Mouse (Mus musculus) spleen, adult 2 months (tissue): ENCODE results near the gene Xpnpep1. TPM values are rescaled to one million over a fixed set of nuclear protein-coding genes. Genes with fewer than 3 reads are reported as not detected.

Source experiments
- DNase-seq, 2 experiments: peaks; one replicate each; pipeline versions ENCODE4 v3.0.0 to v3.0.0-alpha.2; 2012 to 2021; ENCODE audit warnings: low spot score in 2 of 2, low read depth in 1 of 2
- H3K27ac ChIP-seq: fragments of 200-500 bp; 2 replicates; pipeline ENCODE4 v1.5.1; 2012; ENCODE audit warnings: low read length, inconsistent platforms; ENCODE audit not compliant: insufficient read depth
- H3K27me3 ChIP-seq: fragments of 200-500 bp; 2 replicates; pipeline ENCODE4 v1.6.1; 2012; ENCODE audit warnings: mild to moderate bottlenecking, moderate library complexity, low read length, inconsistent platforms; ENCODE audit not compliant: control insufficient read depth, insufficient read depth
- H3K36me3 ChIP-seq: fragments of 200-500 bp; 2 replicates; pipeline ENCODE4 v1.6.1; 2012; ENCODE audit warnings: mild to moderate bottlenecking, low read length, inconsistent platforms; ENCODE audit not compliant: control insufficient read depth, insufficient read depth
- H3K4me1 ChIP-seq: fragments of 200-500 bp; 2 replicates; pipeline ENCODE4 v1.6.1; 2011; ENCODE audit warnings: inconsistent platforms; ENCODE audit not compliant: control insufficient read depth, insufficient read depth, insufficient read length
- H3K4me3 ChIP-seq: fragments of 200-500 bp; 2 replicates; pipeline ENCODE4 v1.5.1; 2011; ENCODE audit warnings: mild to moderate bottlenecking, inconsistent platforms; ENCODE audit not compliant: insufficient read depth, insufficient read length; ENCODE audit errors: extremely low read depth
- CTCF ChIP-seq: fragments of 200-500 bp; IDR thresholded peaks from 2 replicates; pipeline ENCODE4 v1.5.1; 2011; ENCODE audit warnings: mild to moderate bottlenecking, inconsistent platforms; ENCODE audit not compliant: insufficient read depth, insufficient read length, insufficient replicate concordance; ENCODE audit errors: extremely low read depth
- POLR2A ChIP-seq: fragments of 200-500 bp; IDR thresholded peaks from 2 replicates; pipeline ENCODE4 v1.6.1; 2011; ENCODE audit warnings: low read depth, low read length, inconsistent platforms
- WGBS: fragments of 180-500 bp; shearing (Covaris S2); methylation state at CpG from one replicate; pipeline ENCODE4 v1.1.7; 2018; 5-methylcytosine and 5-hydroxymethylcytosine counted together
- polyA plus RNA-seq: library from polyadenylated mRNA; depleted of rRNA; stranded (reverse); fragments of >200 nt; gene quantifications from 2 replicates; pipeline ENCODE4 v1.2.3, GENCODE M21; 2012; rRNA removed

Xpnpep1 gene
- polyA plus RNA-seq = 31.5 and 36.3 TPM in 2 replicates

DNA sequence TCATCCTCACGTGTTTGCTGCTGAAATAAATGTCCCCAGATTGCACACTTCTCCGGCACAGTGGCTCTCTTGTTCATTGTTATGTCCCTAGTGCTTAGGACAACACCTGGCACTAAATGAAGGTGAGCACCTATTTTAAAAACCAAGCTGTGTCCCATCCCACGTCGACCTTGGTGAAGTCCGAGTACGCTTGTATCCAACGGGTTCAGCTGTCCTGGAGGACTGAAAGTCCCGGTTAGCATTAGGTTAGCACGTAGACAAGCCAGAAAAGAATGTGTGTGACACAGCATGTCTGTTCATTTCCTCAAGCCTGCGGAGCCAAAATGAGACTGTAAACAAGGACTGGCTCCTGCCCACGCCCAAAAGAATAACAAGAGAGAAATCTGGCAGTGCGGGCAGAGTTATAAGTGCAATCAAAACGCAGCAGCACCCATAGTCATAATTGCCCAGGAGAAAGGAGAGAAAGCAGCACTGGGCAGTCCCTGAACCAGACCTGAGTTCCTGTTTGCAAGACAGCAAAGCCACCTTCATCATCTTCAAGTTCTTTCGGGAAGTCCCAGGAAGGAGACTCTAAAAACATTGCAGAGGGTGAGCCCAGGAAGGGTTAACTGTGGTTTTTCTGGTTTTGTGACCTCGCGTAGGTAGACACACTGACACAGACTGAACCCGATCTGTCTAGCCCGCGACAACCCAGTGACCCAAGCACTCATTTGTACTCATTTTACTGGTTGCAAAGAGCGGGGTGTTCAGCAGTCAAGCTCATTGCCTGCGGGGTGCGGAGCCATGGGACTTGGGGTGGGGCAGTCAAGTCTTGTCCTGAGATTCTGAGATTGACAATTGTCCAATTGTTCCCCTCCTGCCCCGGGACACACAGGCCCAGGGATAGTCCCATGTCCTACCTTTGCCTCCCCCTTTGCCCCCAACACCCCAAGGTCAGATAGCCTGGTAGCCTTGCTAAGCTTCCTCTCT lies at the start of gene Xpnpep1:
Gene Xpnpep1 (minus strand): TSS at position 51 of the 969 bp plus-strand sequence.
- no peak for TF ChIP-seq POLR2A
- no peak for TF ChIP-seq CTCF
- Histone ChIP-seq H3K36me3 (no peaks in the 10 kb centered on the region), H3K4me3 (no peak within 1 kb of the TSS), H3K4me1 (peaks cover 11% of the 10 kb centered on the region; the same call in 1 of the 2 replicates), H3K27ac (no peak within 1 kb of the TSS), H3K27me3 (no peaks in the 10 kb centered on the region)
- DNase-seq = no peak
- 67% methylated on average over 23 of the region's 23 CpGs for WGBS

- no peaks in the 10 kb centered on the region for H3K27me3 ChIP-seq
- H3K4me1 ChIP-seq = peaks cover 4% of the 10 kb centered on the region; the same call in 1 of the 2 replicates
- TF ChIP-seq CTCF (no peak), POLR2A (no peak)
- H3K4me3 ChIP-seq = no peak overlapping the region
- no peaks in the 10 kb centered on the region for H3K36me3 ChIP-seq
- no peak for DNase-seq
- 0 out of 2 replicates have a peak overlapping the region, but pooled peaks have one; percentile 5 for H3K27ac ChIP-seq
- 51% methylated on average over 25 of the region's 25 CpGs for WGBS
These were observed 47.5 kb upstream of the Xpnpep1 start for GRCm38 (mm10) chr19:53087268-53088143.

GRCm38 (mm10) chr19:53086861-53087260 lies 46.8 kb upstream of the Xpnpep1 start:
- H3K27ac ChIP-seq = 0 out of 2 replicates have a peak overlapping the region, but pooled peaks have one; percentile 5
- TF ChIP-seq POLR2A (no peak), CTCF (no peak)
- no peaks in the 10 kb centered on the region for H3K36me3 ChIP-seq
- no peak overlapping the region for H3K4me3 ChIP-seq
- DNase-seq = no peak
- peaks cover 4% of the 10 kb centered on the region; the same call in 1 of the 2 replicates for H3K4me1 ChIP-seq
- H3K27me3 ChIP-seq = no peaks in the 10 kb centered on the region
- WGBS = 82% methylated on average over 12 of the region's 12 CpGs

DNA sequence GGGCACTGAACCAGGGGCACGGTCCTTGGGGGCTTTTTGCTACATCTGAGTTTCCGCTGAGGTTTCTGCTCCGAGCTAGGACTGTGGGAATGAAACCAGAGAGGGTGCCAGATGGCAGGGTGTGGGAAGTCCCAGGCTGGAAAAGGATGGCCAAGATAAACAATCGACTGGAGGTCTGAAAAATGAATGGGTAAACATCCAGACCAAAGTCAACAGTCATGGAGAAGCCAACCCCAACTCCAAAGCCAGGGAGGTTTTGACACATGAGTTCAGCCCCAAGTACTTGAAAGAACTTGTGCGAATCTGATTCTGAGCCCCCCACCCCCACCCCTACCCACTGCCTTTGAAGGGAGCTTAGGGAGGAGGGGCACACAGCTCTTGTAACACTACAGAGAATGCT lies 44.7 kb upstream of the Xpnpep1 start:
- WGBS = 71% methylated on average over 5 of the region's 5 CpGs
- DNase-seq = no peak
- TF ChIP-seq POLR2A (no peak), CTCF (no peak)
- Histone ChIP-seq H3K4me1 (peaks cover 4% of the 10 kb centered on the region; the same call in 1 of the 2 replicates), H3K36me3 (no peaks in the 10 kb centered on the region), H3K27ac (no peak overlapping the region), H3K4me3 (no peak overlapping the region), H3K27me3 (no peaks in the 10 kb centered on the region)

DNA sequence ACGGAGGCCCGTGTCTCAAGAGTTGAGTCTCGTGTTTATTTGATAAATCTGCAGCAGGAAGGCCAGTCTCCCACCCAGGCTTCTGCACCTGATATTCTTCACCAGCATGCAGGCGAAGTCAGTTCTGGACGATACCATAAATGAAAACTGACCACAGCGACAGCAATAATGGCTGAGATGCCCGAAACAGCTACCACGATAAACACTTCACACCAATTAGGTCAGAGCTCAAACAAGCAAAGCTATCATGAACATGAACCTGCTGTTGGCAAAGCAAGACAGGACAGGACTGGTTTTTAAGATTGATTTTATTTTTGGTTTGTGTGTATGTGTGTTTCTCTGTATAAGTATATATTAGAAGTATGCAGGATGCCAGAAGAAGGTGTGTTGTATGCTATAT lies 42.8 kb upstream of the Xpnpep1 start:
- H3K27ac ChIP-seq = no peak overlapping the region
- 93% methylated on average over 8 of the region's 8 CpGs for WGBS
- no peak for DNase-seq
- no peak for TF ChIP-seq POLR2A
- TF ChIP-seq CTCF = no peak
- H3K4me3 ChIP-seq = no peak overlapping the region
- H3K36me3 ChIP-seq = no peaks in the 10 kb centered on the region
- H3K27me3 ChIP-seq = no peaks in the 10 kb centered on the region
- H3K4me1 ChIP-seq = peaks cover 4% of the 10 kb centered on the region; the same call in 1 of the 2 replicates

DNA sequence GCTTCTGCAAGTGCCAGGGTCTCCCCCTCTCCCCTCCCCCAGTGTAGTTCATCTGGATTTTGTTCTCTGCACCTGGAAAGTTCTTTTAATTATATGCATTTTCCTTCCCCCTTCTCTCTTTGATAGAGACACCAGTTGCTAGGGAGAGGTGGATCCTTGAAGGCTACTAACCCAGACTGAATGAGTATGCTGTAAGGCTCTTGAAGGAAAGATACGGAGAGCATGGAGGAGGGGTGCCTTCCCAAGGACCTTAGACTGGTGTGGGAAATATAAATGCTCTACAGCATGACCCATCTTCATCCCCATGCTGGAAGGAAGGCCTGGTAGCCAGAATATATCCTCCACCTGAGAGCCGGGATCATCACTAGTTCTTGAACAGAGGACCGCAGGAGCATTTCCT lies 41.3 kb upstream of the Xpnpep1 start:
- no peaks in the 10 kb centered on the region for H3K36me3 ChIP-seq
- no peak overlapping the region for H3K4me3 ChIP-seq
- 89% methylated on average over 3 of the region's 3 CpGs for WGBS
- DNase-seq = no peak
- H3K27ac ChIP-seq = no peak overlapping the region
- no peaks in the 10 kb centered on the region for H3K27me3 ChIP-seq
- no peaks in the 10 kb centered on the region for H3K4me1 ChIP-seq
- TF ChIP-seq CTCF = no peak
- no peak for TF ChIP-seq POLR2A
